Mouse (Mus musculus) C2C12 (cell line): ENCODE data around the gene Thap7.

Source experiments
- CTCF ChIP-seq: IDR thresholded peaks from one replicate; pipeline ENCODE4 v1.5.1; 2011; ENCODE audit not compliant: control insufficient read depth, insufficient read depth, insufficient read length
- MYOG ChIP-seq: IDR thresholded peaks from one replicate; pipeline ENCODE4 v1.6.1; 2011; ENCODE audit not compliant: control insufficient read depth, insufficient read length; ENCODE audit errors: extremely low read depth

- TF ChIP-seq MYOG (no peak), CTCF (no peak)
These were observed 11.7 kb upstream of the Thap7 start for GRCm38 (mm10) chr16:17542632-17543031.
